Mouse (Mus musculus): ENCODE data around the gene Gm7694.

- no peak for TF ChIP-seq CTCF (IDR thresholded peaks at IDR 0.05; ENCODE audit: low read depth, low read length)
- no peak for TF ChIP-seq POLR2AphosphoS5 (IDR thresholded peaks at IDR 0.05; ENCODE audit: insufficient replicate concordance, low read depth, low read length)
Observed at GRCm38 (mm10) chr1:170292239-170292951, 13.7 kb downstream of the Gm7694 start.

All from G1E (cell line).